Mouse (Mus musculus) liver, embryonic 14.5 days (tissue): ENCODE data around the gene Tsnax. TPM values are rescaled to one million over a fixed set of nuclear protein-coding genes. Genes with fewer than 3 reads are reported as not detected.

ENCODE experiments used
- ATAC-seq: fragments of 200-750 bp; cut with Nextera tagmentation; 2 replicates; pipeline ENCODE4 v1.8.0; 2017; ENCODE audit warnings: moderate number of reproducible peaks, mild to moderate bottlenecking, moderate library complexity; ENCODE audit not compliant: insufficient read depth
- DNase-seq, 3 experiments: peaks; one replicate each; pipeline ENCODE4 v3.0.0-alpha.2; 2012 to 2013; ENCODE audit warnings: low read depth in 3 of 3, low spot score in 3 of 3
- H3K27ac ChIP-seq: fragments of 300-500 bp; sonication (generic); 2 replicates; pipeline ENCODE4 v1.5.1; 2014; ENCODE audit warnings: moderate library complexity, mild to moderate bottlenecking, control low read depth, inconsistent platforms
- H3K27me3 ChIP-seq: fragments of 300-500 bp; sonication (generic); 2 replicates; pipeline ENCODE4 v1.6.1; 2014; ENCODE audit warnings: mild to moderate bottlenecking, low read length, moderate library complexity; ENCODE audit not compliant: control insufficient read depth, insufficient read depth
- H3K36me3 ChIP-seq: fragments of 300-500 bp; sonication (generic); replicated peaks from 2 replicates; pipeline ENCODE4 v1.6.1; 2014; ENCODE audit warnings: low read depth; ENCODE audit not compliant: control insufficient read depth, insufficient read depth
- H3K4me1 ChIP-seq, 2 experiments: fragments of 200-500 bp in 1 of 2; fragments of 300-500 bp in 1 of 2; sonication (generic) in 1 of 2; replicated peaks; 2 replicates each; pipeline ENCODE4 v1.6.1; 2012 to 2014; ENCODE audit warnings: antibody characterized with exemption in 1 of 2, inconsistent platforms in 1 of 2, low read length in 1 of 2; ENCODE audit not compliant: control insufficient read depth in 2 of 2, insufficient read depth in 2 of 2
- H3K4me2 ChIP-seq: fragments of 300-500 bp; sonication (generic); 2 replicates; pipeline ENCODE4 v1.6.1; 2014; ENCODE audit warnings: low read depth, mild to moderate bottlenecking, control low read depth, moderate library complexity
- H3K4me3 ChIP-seq, 2 experiments: fragments of 200-500 bp in 1 of 2; fragments of 300-500 bp in 1 of 2; sonication (generic) in 1 of 2; 2 replicates each; pipeline ENCODE4 v1.5.1; 2012 to 2014; ENCODE audit warnings: low read depth in 2 of 2, low read length in 2 of 2, mild to moderate bottlenecking in 2 of 2, control low read depth in 1 of 2, inconsistent platforms in 1 of 2, moderate library complexity in 1 of 2; ENCODE audit not compliant: insufficient read depth in 1 of 2
- H3K9ac ChIP-seq: fragments of 300-500 bp; sonication (generic); replicated peaks from 2 replicates; pipeline ENCODE4 v1.6.1; 2014; ENCODE audit warnings: mild to moderate bottlenecking, control low read depth, moderate library complexity
- H3K9me3 ChIP-seq: fragments of 300-500 bp; sonication (generic); 2 replicates; pipeline ENCODE4 v1.6.1; 2016; ENCODE audit warnings: low read length, mixed read lengths; ENCODE audit not compliant: control insufficient read depth
- CTCF ChIP-seq: IDR thresholded peaks from 2 replicates; pipeline ENCODE4 v1.5.1; 2016; ENCODE audit warnings: antibody characterized with exemption, low read depth, control low read depth
- EP300 ChIP-seq: IDR thresholded peaks from 2 replicates; pipeline ENCODE4 v1.6.1; 2016; ENCODE audit warnings: antibody characterized with exemption, low read depth
- WGBS: fragments of 180-500 bp; shearing (Covaris S2); extraction: QIAGEN DNeasy Blood & Tissue Kit; methylation state at CpG from one replicate; pipeline ENCODE4 v1.1.7; 2014; ENCODE audit not compliant: insufficient replicate concordance; 5-methylcytosine and 5-hydroxymethylcytosine counted together
- microRNA-seq: library from miRNA; unstranded; fragments of <30 nt; microRNA quantifications from one replicate; pipeline ENCODE4, GENCODE M21; 2016
- polyA plus RNA-seq, 2 experiments: library from polyadenylated mRNA; depleted of rRNA in 1 of 2; stranded (reverse) in 1 of 2; unstranded in 1 of 2; fragments of >200 nt; fragmentation: Nextera tagmentation in 1 of 2; extraction: Ambion mirVana in 1 of 2; gene quantifications; 2 replicates each; pipeline versions ENCODE4 v1.2.1 to v1.2.3; 2012 to 2014

Tsnax gene
- polyA plus RNA-seq, 2 experiments, result 31.3 to 41.1 TPM

DNA sequence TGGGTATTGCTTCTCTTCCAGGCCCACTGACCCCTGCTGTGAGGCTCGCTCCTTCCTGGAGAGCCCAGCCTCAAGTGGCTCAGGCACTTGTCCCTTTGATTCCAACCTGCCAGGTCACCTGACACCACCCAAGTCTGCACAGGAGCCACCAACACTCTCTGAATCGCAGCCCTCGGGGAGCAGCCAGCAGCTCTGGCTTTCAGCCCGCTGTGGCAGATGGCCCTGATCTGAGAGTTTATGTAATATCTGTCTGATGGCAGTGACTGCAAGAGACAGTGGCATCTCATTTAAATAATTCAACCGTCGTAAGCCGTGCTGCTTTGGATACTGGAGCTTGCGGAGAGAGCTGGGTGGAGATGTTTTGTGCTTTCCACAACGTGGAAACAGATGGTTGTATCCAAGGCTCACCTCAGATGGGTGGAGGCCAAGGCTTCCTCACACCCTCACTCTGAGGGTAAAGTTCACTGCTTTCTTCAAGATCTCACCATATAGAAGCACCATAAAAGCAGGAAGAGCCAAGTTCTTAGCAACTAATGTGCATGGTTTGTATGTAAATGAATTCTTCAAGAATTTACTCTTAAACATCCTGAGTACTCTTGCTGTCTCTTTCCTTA is 66.1 kb downstream of the Tsnax start:
- no peaks in the 10 kb centered on the region for H3K36me3 ChIP-seq
- H3K4me3 ChIP-seq, result no peak overlapping the region
- H3K4me2 ChIP-seq, result no peak overlapping the region
- no peak for DNase-seq
- H3K9me3 ChIP-seq, result no peaks in the 10 kb centered on the region
- no peak overlapping the region for H3K9ac ChIP-seq
- TF ChIP-seq CTCF (no peak), EP300 (no peak)
- peaks cover 0 to 6% of the 10 kb centered on the region in 2 experiments; a peak in 2 of 4 replicates for H3K4me1 ChIP-seq
- no peaks in the 10 kb centered on the region for H3K27me3 ChIP-seq
- no peak for ATAC-seq
- 60% methylated on average over 9 of the region's 9 CpGs for WGBS
- H3K27ac ChIP-seq, result no peak overlapping the region

DNA sequence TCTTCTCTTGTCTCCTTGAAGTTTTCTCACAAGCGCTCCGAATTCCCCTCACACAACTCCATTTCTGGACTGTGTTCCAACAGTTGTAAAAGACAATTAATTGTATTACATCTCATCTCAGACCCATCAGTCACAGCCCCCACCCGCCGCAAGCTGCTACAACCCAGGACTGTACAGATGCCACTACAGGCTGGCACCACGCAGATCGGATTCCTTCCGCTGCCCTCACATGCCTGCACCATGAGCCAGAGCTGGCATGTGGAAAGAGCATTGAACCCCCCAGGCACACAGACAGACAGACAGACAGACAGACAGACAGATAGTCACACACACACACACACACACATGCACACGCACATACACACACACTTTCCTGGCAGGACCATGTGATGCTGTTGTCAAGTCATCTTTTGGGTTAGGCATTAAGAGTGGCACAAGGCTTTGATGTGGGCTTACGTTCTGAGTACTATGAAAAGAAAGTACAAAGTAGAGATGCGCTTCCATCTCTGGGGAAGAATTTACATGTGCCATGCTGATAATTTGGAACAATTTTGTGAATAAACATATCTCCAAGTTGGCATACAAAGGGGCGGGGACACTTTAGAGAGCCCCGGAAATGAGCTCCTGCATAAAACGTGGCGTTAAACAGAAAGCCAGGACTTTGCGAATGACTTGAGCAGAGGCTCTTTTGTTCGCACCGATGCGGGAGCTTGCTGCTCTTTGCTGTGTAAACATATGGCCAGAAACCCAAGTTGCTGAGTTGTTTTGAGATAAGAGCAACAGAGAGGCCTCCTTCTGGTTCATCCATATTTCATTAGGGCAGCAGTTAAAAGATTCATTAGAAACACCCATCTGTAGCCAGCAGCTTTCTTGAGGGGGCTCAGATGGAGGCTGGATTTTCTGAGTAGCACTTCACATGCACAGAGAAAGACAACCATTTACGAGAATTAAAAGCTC is 67.9 kb downstream of the Tsnax start:
- Histone ChIP-seq H3K36me3 (no peaks in the 10 kb centered on the region), H3K9ac (no peak overlapping the region), H3K4me3 (no peak overlapping the region), H3K4me1 (peaks cover 0 to 6% of the 10 kb centered on the region in 2 experiments; a peak in 2 of 4 replicates), H3K9me3 (no peaks in the 10 kb centered on the region), H3K4me2 (no peak overlapping the region), H3K27me3 (no peaks in the 10 kb centered on the region), H3K27ac (no peak overlapping the region)
- DNase-seq, result no peak
- 70% methylated on average over 19 of the region's 19 CpGs for WGBS
- no peak for ATAC-seq
- TF ChIP-seq EP300, result no peak
- TF ChIP-seq CTCF, result no peak

DNA sequence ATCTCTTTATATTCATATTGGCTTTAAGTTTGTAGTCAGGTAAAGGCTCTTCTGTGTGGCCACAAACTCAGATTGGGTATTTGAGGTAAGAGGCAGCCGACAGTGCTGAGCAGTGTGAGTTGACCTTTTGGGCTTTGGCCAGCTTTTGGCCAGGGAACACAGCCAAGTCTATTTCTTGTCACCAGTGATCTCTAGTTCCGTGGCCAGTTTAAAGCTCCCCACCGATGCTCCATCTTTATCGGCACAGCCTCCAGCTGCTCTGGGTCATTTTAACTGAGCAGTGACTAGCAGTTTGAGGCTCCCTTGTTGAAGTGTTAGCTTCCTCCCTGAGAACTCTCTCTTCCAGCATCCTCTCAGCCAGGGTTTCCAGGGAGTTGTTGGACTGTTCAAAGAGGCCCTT is 70.9 kb downstream of the Tsnax start:
- Histone ChIP-seq H3K4me2 (no peak overlapping the region), H3K9ac (no peak overlapping the region), H3K27ac (no peak overlapping the region), H3K4me1 (peaks cover 0 to 6% of the 10 kb centered on the region in 2 experiments; a peak in 2 of 4 replicates), H3K4me3 (no peak overlapping the region), H3K36me3 (no peaks in the 10 kb centered on the region), H3K27me3 (no peaks in the 10 kb centered on the region), H3K9me3 (no peaks in the 10 kb centered on the region)
- DNase-seq (no peak), ATAC-seq (no peak)
- 33% methylated on average over 4 of the region's 4 CpGs for WGBS
- no peak for TF ChIP-seq EP300
- no peak for TF ChIP-seq CTCF

Small RNAs within 50 kb of the gene (microRNA-seq; reads per million reads assigned to microRNA genes)
- not detected for gene Gm22197

Other genes with a start within 250 kb of the Tsnax start
- 0.03 and 0.11 TPM in 2 replicates for gene Trim67, start 219.9 kb upstream of the Tsnax start, polyA plus RNA-seq (2012; rRNA removed)
- gene Trim67, start 219.9 kb upstream of the Tsnax start, polyA plus RNA-seq (2014; fragmentation: Nextera tagmentation; extraction: Ambion mirVana), result 0.03 and 0.05 TPM in 2 replicates
- gene Gnpat, start 150.0 kb upstream of the Tsnax start, polyA plus RNA-seq (2012; rRNA removed), result 23.3 and 35.7 TPM in 2 replicates
- 39.0 and 39.6 TPM in 2 replicates for gene Gnpat, start 150.0 kb upstream of the Tsnax start, polyA plus RNA-seq (2014; fragmentation: Nextera tagmentation; extraction: Ambion mirVana)
- gene 2810004N23Rik, start 149.9 kb upstream of the Tsnax start, polyA plus RNA-seq (2012; rRNA removed), result 8.9 and 13.5 TPM in 2 replicates
- 17.9 and 18.2 TPM in 2 replicates for gene 2810004N23Rik, start 149.9 kb upstream of the Tsnax start, polyA plus RNA-seq (2014; fragmentation: Nextera tagmentation; extraction: Ambion mirVana)
- gene Exoc8, start 115.3 kb upstream of the Tsnax start, polyA plus RNA-seq (2012; rRNA removed), result 2.6 and 3.7 TPM in 2 replicates
- 2.4 and 2.6 TPM in 2 replicates for gene Exoc8, start 115.3 kb upstream of the Tsnax start, polyA plus RNA-seq (2014; fragmentation: Nextera tagmentation; extraction: Ambion mirVana)
- 4.8 and 7.0 TPM in 2 replicates for gene Sprtn, start 115.1 kb upstream of the Tsnax start, polyA plus RNA-seq (2012; rRNA removed)
- gene Sprtn, start 115.1 kb upstream of the Tsnax start, polyA plus RNA-seq (2014; fragmentation: Nextera tagmentation; extraction: Ambion mirVana), result 4.9 and 5.0 TPM in 2 replicates
- gene Egln1, start 63.7 kb upstream of the Tsnax start, polyA plus RNA-seq (2012; rRNA removed), result 4.2 and 5.5 TPM in 2 replicates
- gene Egln1, start 63.7 kb upstream of the Tsnax start, polyA plus RNA-seq (2014; fragmentation: Nextera tagmentation; extraction: Ambion mirVana), result 3.3 and 3.9 TPM in 2 replicates
- 0.16 and 0.17 TPM in 2 replicates for gene Disc1, start 41.2 kb downstream of the Tsnax start, polyA plus RNA-seq (2012; rRNA removed)
- gene Disc1, start 41.2 kb downstream of the Tsnax start, polyA plus RNA-seq (2014; fragmentation: Nextera tagmentation; extraction: Ambion mirVana), result 0.11 and 0.28 TPM in 2 replicates